Mouse (Mus musculus): ENCODE data around the gene Srp14.
A peak's percentile ranks its signal among the peaks of the same experiment; 100 is the strongest.

The Srp14 gene

DNA sequence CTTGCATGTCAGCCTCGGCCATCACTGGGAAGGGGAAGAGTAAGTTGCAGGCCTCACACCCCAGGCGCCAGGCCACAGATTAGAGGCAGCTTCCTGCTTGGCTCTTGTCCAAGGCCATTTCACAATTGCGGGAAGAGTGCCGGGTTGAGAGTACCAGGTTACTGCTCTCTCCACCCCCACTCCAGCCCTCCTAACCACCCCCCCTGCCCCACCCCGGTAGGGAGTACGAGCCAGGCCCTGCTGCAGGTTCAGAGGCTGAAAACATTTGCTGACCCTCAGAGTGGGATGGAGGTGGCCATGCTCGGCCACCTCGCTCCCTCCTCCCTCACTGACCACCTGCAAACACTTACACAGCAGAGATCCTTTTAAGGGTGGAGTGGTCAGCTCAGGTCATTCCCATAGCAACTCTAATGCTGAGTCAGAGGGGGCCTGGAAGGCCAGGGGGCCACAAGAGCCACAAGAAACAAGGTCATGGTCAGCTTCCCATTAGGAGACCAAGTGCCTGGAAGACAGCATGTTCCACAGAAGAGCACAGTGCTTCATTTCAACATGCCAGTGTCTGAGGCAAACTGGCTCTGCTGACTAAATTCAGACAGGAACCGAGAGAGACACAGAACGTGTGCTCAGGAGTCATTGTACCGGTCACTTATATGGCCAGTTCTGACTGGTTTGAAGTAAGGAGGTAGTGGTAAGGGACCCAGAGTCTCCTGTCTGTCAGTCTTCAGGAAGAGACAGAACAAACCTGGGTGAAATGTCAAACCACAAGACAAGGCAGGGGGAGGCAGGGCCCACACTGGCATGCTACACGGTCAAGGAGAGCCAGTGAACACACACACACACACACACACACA lies 11.0 kb upstream of the Srp14 start:
- DNase-seq (ENCODE audit: low spot score in 2 of 2) = peak; percentile 63 to 75

DNA sequence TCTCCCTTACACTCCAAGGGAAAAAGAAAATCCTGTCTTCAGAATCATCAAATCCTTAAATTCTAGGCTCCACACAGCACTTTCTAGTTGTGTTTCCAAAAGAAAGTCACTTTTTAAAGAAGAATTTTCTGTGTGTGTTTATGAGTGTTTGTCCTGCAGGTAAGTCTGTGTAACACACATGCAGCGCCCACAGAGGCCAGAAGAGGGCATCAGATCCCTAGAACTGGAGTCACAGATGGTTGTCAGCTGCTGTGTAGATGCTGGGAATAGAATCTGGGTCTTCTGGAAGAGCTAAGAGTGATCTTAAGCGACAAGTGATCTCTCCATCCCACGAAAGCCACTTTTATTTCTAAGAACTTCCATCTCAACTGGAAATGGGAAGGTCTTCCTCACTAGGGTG lies 8.3 kb upstream of the Srp14 start:
- DNase-seq (ENCODE audit: low spot score in 2 of 2) = no peak

DNA sequence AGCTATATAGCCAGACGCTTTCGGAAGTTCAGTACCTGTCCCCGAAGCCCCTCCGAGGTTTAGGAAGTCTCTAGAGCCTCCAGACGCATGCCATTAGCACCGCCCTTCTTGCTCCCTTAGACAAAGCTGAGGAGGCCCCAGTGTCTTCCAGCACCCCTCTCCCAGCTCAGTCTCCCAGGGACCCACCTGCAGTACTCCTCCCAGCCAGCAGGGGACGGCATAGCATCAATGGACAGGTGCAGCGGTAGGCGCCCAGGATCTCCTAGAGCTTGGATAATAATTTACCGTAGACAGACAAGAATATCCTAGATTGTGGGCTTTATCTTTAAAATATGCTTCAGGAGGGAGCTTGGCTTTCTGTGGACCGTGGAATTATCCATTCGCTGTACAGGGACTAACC lies 7.4 kb upstream of the Srp14 start:
- peak; percentile 77 to 92 for DNase-seq (ENCODE audit: low spot score in 2 of 2)

DNA sequence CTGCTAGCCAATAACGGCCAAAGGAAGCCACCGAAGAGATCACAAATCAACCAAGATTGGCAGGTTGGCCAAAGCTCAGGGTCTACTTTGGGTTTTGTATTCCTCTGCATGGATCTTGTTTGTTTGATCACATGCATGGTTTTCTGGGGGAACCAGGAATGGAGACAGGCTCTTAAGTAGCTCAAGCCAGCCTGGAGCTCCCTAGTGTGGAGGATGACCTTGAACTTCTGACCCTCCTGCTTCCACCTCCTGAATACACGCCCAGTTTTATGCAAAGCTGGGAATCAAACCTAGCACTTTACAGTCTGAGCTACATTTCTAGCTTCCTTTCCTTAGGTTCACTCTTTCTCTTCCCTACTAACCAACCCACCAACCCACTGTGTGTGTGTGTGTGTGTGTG lies 5.9 kb upstream of the Srp14 start:
- no peak for DNase-seq (ENCODE audit: low spot score in 2 of 2)

DNA sequence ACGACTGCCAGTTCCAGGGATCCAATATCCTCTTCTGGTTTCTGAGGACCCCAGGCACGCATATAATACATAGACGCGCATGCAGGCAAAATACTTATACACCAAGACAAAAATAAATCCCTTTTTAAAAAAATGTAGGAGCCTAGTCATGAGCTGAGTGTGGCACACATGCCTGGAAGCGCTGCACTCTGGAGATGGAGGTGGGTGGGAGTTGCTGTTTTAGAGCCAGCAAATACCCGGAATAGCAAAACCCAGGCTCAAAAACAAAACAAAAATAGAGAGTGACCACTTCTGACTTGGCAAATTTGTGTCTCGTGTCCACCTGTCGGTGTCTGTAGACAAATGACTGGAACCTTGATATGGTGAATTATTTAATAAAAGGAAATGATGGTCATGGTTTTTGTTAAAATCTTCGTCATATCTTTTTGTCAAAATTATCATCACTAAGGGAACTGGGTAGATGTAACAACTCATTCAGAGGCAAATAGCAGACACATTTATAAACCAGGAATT lies 4.9 kb upstream of the Srp14 start:
- no peak for DNase-seq (ENCODE audit: low spot score in 2 of 2)

DNA sequence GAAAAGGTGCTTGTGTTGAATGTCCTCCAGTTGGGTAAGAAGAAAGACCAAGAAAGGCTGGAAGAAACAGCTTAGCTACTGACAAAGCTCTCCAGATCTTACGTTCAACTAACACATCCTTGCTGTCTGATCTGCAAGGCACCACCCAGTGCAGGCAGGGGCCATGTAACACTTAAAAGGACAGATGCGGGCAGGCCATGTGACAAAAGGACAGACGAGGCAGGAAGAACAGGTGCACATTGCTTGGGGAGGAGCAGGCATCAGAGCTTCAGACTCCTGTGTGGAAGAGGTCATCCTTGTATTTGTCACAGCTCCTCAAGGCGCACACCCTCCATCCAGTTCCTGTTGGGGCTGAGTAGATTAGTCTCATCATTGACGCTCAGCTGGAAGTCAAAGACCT lies 3.5 kb upstream of the Srp14 start:
- DNase-seq (ENCODE audit: low spot score in 2 of 2) = no peak

DNA sequence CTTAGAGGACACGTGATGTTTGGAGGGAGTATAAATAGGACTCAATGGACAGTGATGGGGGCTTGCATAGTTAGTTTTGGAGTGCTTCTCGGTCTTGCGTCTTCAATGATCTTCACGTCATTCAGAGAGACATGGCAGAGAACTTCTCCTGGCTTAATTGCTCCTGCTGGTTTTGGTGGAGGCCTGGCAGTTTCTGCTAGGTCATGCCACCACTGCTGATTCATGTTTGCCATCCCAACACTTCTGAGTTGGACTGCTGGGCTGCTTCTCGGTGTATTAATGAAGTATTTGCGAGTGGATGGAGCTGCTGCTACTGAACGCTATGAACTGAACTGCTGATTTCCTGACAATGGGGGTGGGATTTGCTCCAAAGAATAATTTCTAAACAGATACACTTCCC lies 1.4 kb upstream of the Srp14 start:
- DNase-seq (ENCODE audit: low spot score in 2 of 2) = no peak

DNA sequence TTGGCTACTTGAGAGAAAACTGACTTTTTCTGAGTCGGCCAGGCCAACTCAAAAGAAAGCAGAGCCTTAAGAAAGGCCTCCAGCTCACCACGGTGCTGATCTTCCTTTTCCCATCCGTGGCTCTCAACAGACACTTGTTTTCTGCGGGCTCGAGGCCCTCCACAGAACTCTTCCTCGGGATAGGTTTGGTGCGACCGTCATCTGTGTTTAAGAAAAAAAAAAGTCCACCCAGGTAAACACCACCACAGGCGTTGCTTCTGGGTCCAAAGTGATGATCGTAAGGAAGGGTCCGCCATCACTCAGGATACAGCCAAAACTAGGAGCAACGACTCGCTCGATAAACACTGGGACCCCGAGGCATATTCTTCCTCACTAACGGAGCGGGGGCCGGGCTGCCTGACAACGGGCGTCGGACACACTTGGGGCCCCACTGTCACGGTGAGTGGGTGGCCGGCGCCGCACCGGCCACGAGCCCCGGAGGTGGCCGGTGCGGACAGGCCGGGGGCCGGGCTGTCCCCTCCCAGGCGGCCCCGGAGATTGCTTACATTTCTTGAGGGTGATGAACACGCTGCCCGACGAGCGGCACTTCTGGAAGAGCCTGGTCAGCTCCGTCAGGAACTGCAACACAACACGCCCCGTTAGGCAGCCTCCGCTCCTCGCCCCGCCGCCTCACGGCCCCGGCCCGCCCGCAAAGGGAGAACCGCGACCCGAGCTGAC lies 520 bp downstream of the Srp14 start:
- no peak for DNase-seq (ENCODE audit: low spot score in 2 of 2)

DNA sequence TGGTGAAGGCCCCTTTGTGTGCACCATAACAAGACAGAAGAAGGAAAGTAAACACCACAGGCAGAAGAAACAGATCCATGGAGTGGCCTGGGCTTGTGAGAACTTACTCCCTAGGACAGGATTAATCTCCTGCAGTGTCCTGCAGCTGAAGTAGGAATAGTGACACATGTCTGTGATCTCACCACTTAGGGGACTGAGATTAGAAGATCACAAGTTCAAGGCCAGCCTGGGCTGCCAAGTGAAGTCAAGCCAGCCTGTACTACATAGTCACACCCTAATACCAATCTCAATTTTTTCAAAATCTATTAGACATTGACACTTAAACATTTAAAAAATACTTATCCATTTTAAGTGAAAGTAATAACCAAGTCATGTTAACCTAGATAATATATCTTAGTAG lies 11.2 kb downstream of the Srp14 start:
- no peak for DNase-seq (ENCODE audit: low spot score in 2 of 2)

DNA sequence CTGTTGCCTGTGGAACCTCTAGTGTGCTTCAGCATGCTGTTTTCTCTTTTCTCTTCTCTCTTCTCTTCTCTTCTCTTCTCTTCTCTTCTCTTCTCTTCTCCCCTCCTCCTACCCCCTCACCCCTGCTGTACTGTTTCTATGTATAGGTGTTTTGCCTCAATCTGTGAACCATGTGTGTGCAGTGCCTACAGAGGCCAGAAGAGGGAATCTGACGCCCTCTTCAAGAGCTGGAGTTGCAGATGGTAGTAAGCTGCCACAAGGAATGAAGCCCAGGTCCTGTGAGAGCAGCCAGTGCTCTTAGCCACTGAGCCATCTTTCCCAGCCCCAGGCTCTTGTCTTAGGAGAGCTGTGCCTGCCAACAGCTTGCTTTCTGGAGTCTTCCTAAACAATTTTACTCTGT lies 12.9 kb downstream of the Srp14 start:
- no peak for DNase-seq (ENCODE audit: low spot score in 2 of 2)

DNA sequence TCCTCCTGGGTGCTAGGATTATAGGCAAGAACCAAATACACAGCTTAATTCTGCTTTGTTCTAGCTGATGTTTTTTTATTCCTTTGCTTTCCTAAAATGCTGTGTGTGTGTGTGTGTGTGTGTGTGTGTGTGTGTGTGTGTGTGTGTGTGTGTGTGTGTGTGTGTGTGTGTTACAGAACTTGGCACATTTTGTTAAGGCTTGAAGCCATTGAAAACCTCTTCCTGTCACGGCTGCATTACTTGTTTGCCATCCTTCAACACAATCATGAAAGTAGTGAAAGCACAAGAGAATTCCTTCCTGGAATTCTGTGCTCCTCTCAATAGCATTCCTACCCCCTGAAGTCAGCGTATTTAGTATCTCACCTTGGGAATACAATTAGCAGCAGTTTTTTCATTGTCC lies 13.6 kb downstream of the Srp14 start:
- no peak for DNase-seq (ENCODE audit: low spot score in 2 of 2)

DNA sequence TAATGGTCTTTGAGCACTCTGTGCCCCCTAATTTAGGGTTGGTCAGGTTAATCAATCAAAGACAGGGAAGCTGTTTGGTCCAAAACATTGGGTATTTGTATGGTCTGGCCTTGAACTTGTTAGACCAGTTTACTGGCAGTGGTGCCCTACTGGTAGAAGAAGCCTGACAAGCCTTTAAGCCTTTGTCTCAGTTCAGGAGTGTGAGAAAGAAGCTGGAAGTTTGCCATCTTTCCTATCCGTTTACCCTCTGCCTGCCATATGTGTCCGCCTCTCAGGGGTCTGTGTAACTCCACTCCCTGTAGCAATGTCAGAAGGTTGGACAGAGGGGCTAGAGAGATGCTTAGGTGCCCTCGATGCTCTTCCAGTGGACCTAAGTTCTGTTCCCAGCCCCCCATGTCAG lies 15.1 kb downstream of the Srp14 start:
- no peak for DNase-seq (ENCODE audit: low spot score in 2 of 2)

DNA sequence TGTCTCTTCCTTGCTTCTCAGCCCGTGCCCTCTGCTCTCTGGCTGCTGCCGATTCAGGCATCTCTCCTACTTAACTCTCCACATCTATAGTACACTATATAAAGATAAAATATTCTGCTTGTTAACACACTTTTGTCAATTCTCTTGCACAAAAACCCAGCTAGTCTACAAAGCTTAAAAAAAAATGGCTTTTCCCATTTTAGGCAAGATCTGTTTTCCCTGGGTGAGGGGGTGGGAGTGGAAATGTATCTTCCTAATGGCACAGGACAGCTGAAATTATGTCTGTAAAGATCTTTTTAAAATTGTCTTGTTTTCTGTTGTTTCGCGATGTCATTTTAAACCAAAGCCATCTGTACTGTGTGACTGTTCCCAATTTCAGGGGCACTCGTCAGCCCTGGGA lies 16.0 kb downstream of the Srp14 start:
- no peak for DNase-seq (ENCODE audit: low spot score in 2 of 2)

DNA sequence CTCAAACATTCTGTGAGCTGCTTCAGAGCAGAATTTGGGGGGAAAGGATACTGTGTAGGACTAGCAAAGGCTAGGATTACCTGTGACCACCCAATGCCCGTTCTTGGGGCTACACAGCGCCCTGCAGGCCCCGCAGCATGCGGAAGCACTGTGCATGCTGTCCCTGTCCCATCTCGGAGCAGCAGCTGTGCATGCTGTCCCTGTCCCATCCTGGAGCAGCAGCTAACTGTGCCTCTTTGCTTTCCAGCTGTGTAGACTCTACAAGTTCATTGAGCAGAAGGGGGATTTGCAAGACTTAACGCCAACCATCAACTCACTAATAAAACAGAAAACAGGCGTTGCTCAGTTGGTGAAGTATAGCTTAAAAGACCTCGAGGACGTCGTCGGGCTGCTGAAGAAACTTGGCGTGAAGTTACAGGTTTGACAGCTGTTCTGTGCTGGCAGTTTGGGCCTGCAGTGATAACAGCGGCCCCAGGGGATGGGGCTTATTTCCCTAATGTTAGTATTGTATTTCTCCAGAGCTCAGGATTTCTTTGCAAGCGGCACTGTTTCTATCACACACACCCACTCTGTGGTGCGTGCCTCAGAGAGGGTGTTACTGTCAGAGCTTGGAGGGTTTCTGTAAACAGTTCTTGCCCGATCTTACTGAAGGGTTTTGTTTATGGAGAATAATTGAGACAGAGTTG lies 17.9 kb downstream of the Srp14 start:
- DNase-seq (ENCODE audit: low spot score in 2 of 2) = no peak

DNA sequence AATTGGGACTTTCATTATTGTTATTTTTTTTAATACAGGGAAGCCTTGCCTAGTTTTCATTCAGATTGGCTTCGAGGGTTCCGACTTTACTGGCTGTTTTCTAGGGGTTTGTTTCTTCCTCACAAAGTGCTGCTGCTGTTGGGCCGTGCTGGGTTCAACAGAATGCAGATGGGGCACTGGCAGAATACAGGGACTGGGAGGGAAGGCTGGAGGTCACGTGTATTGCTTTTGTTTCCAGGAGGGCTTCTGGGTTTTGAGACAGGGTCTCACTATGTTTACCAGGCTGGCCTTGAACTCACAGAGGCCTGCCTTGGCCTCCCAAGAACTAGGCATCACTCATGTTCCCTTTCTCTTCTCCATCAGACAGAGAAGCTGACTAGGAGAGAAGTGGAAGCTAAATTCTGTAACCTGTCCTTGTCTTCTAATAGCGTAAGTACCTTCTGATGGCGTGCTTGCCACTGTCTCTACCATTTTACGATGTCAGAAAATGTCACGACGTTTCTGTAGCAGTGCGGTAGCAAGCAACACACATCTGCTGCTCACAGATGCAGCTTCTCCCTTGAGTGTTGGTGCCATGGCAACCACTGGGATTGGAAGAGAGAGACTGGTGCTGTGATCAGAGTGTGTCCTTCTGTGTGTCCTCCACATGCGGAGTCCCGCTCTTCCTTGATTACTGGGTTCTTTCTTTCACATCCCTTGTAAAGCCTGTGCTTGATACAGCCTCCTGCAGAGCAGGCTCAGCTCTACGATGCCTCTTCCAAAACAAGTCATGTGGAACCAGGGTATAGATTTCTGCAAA lies 21.8 kb downstream of the Srp14 start:
- no peak for DNase-seq (ENCODE audit: low spot score in 2 of 2)

DNA sequence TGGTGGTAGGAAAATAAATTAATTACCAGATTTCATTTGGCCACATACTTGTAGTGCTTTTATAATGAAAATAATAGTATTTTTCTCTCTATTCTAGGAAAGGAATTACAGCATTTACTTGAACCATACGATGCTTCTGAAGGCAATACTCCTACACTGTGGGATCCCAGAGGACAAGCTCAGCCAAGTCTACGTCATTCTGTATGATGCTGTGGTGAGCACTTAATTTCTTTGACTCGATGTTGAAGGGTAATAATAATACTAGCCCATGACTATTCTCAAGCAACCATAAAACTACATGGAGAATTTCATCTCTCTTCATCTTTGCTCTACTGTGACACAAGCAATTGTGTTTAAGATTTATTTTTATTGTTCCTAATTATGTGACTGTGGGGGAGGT lies 22.5 kb downstream of the Srp14 start:
- DNase-seq (ENCODE audit: low spot score in 2 of 2) = no peak

DNA sequence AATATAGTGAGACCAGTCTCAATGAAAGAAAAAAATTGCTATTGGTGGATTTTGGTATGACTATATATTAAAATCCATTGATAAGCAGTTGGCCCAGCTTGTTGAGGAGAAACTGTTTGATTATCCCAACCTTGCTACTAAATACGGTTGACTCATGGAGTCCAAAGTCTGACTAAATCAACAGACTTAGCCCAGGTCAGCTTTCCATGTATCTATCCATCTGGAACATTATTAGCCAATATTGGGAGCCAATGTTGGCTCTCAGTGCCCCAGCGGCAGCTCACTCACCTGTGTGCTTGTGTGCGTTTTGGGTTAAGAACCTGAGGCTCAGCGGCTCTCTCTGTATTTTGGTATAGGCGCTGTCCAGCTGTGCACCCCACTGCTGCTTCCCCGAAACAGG lies 28.5 kb downstream of the Srp14 start:
- no peak for DNase-seq (ENCODE audit: low spot score in 2 of 2)

DNA sequence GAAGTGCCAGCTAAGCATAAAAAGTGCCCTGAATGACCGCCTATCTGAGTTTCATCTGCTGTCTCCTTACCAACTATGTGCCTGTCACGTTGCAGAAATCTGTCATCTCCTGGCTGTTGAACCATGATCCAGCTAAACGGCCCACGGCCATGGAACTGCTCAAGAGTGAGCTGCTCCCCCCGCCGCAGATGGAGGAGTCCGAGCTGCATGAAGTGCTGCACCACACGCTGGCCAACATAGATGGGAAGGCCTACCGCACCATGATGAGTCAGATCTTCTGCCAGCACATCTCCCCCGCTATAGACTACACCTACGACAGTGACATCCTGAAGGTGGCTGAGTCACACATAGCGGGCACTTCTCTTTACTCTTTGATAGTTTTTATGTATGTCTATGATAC lies 31.3 kb downstream of the Srp14 start:
- DNase-seq (ENCODE audit: low spot score in 2 of 2) = no peak

DNA sequence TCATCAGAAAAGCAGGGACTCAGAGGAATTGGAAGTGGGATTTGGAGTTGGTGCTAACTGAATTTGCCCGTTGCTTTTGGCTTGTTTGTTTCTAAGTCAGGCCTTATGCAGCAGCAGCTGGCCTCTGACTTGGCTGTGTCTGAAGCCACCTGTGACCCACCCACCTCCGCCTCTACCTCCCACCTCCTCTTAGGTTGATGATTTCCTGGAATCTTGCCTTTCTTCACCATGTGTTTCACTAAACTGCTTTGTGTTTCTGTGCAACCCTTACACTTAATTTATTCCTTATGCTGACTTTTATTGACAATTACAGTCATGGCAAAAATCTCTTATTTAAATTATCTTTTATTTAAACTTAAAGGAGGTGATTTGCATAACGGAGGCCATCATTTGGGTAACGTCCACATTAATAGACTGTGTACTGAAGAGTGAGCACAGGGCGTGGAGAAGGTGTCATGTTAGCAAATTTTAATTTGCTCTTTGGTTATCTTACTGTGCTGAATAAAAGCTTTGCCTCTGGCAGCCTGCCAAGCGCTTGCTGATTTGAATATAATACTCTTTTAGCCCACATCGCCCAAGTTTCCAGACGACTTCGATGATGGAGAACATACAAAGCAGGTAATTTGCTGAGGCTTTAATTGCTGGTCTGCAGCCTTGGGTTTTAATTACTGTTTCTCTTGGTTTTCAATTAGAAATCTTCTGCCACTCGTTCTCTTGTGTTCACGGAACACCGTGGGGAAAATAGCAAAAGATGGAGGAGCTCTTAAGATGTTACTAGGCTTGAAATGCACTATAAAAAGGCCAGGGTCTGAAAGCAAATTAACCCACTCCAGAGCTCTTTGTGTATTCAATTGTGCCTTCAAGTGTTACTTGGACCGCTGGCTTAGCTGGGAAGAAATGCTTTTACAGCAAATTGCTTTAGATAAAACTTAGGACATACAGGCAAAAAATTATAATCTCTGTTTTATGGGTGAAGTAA lies 33.5 kb downstream of the Srp14 start:
- no peak for DNase-seq (ENCODE audit: low spot score in 2 of 2)

DNA sequence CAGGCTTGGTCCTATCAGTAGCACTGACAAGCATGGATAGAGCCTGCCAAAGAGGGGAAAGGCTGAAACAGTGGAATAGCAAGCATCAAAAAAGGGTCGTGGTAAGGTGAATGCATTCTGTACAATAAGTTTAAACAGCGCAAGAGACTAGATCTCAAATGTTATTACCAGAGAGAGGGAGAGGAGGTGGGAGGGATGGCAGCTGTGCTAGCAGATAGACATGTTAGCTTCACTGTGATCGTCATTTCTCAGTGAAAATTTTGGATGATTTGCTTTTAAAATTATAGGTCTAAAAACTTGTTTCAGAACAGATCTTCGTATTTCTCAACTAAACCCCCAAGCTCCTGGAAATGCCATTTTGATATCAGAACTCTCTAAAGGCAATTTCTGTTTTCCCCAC lies 36.8 kb downstream of the Srp14 start:
- no peak for DNase-seq (ENCODE audit: low spot score in 2 of 2)

DNA sequence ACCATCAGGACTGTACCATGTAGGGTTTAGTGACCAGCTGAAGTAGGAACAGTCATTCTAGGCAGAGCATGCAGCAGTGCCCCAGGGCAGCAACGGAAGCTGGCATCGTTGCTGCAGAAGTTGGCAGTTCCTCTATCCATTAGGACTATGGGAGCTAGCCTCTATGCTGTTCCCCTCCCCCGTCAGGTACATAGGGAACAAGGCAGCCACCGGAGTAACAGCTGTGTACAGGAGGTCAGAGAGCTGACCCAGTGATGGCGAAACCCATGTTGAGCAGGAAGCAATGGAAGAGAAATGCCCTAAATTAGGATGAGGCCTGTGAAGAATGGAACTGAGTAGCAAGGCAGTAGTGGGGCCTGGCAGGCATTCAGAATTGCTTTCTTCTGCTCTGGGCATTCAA lies 37.3 kb downstream of the Srp14 start:
- no peak for DNase-seq (ENCODE audit: low spot score in 2 of 2)
